Mouse (Mus musculus): ENCODE measurements around the gene Sap30bp.

GRCm38 (mm10) chr11:116002894-116003293 lies 69.8 kb downstream of the Sap30bp start:
- TF ChIP-seq CTCF (IDR thresholded peaks at IDR 0.05) (peak; percentile 17; the same call in 1 of the 2 replicates), POLR2A (IDR thresholded peaks at IDR 0.05; ENCODE audit: insufficient read depth, low read depth, low read length) (no peak), EP300 (IDR thresholded peaks at IDR 0.05; ENCODE audit: insufficient read depth, low read depth, low read length) (no peak)
